Mouse (Mus musculus) thymus, adult 2 months (tissue): ENCODE measurements at regions not wholly inside any gene's neighbourhood (a gene's known extent, or its start where the extent isn't known, plus 50 kb on each side); places are given as distances from the start of the nearest gene placed in this dataset.

Source experiments
- CTCF ChIP-seq: fragments of 200-500 bp; IDR thresholded peaks from 2 replicates; pipeline ENCODE4 v1.5.1; 2012; ENCODE audit warnings: mild to moderate bottlenecking, control low read depth, low read length, moderate library complexity, borderline replicate concordance; ENCODE audit not compliant: control insufficient read depth, poor library complexity, insufficient read depth; ENCODE audit errors: extremely low read depth
- POLR2A ChIP-seq: fragments of 200-500 bp; IDR thresholded peaks from 2 replicates; pipeline ENCODE4 v1.6.1; 2012; ENCODE audit warnings: mild to moderate bottlenecking, low read length, control low read depth, moderate library complexity; ENCODE audit not compliant: control insufficient read depth, poor library complexity, insufficient read depth; ENCODE audit errors: extremely low read depth

DNA sequence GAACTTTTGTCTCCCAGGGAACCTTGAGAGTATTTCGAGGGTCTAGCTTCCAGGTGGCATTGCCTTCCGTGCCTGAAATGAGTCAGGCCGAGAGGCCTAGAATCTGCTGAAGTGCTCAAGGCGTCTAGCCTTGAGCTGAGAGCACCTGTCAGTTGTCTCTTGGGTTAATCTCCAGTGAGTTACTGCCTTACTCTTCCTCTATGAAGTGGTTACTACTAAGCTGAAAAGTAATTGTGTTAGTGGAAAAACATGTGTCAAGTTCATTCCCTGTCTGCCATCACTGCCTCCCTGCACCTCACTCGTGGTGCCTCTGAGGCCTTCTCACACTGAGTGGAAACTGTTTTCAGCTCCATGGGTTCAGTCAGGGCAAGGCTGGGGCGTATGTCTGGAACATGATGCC is 69.0 kb upstream of the Egln3 start:
- TF ChIP-seq CTCF (no peak), POLR2A (no peak)
